Mouse (Mus musculus): ENCODE measurements at regions not wholly inside any gene's neighbourhood (a gene's known extent, or its start where the extent isn't known, plus 50 kb on each side); places are given as distances from the start of the nearest gene placed in this dataset.

- TF ChIP-seq CTCF (IDR thresholded peaks at IDR 0.05; ENCODE audit: low read depth) (no peak), EP300 (IDR thresholded peaks at IDR 0.05; ENCODE audit: low read depth) (no peak)
Measured at GRCm38 (mm10) chr3:123805338-123805737, 114.7 kb upstream of the Ndst3 start.

All from heart, postnatal 0 days (tissue).